Mouse (Mus musculus): ENCODE measurements at regions not wholly inside any gene's neighbourhood (a gene's known extent, or its start where the extent isn't known, plus 50 kb on each side); places are given as distances from the start of the nearest gene placed in this dataset.

DNA sequence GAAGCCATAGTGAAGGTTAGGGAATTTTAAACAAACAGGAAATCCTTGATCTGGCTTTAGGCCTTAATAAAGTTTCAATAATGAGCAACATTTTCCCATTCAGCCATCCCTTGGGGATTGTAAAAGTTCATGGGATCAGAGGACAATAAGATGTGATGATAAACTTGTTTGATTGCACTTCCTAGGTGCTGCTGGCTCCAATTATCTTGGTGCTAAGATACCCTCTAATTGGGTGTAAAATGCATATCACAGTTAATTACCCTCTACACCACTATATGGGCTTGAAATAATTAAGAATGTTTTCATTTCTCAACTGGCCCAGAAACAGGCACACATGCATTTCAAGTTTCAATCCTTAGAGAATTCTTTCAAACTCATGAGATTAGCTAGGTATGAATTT is 55.4 kb upstream of the Flrt2 start:
- Histone ChIP-seq H3K27me3 (ENCODE audit: insufficient read depth, low read length) (no peaks in the 10 kb centered on the region), H3K36me3 (ENCODE audit: insufficient read depth) (no peaks in the 10 kb centered on the region), H3K4me3 (ENCODE audit: low read depth, low read length) (no peak overlapping the region), H3K9ac (no peak overlapping the region), H3K4me1 (ENCODE audit: insufficient read depth) (no peaks in the 10 kb centered on the region), H3K4me2 (ENCODE audit: low read depth) (no peak overlapping the region), H3K27ac (ENCODE audit: low read depth, low read length) (no peak overlapping the region), H3K9me3 (ENCODE audit: low read length) (no peaks in the 10 kb centered on the region)
- no peak for ATAC-seq
- DNase-seq, result no peak
- TF ChIP-seq CTCF (IDR thresholded peaks at IDR 0.05; ENCODE audit: low read depth), result no peak

DNA sequence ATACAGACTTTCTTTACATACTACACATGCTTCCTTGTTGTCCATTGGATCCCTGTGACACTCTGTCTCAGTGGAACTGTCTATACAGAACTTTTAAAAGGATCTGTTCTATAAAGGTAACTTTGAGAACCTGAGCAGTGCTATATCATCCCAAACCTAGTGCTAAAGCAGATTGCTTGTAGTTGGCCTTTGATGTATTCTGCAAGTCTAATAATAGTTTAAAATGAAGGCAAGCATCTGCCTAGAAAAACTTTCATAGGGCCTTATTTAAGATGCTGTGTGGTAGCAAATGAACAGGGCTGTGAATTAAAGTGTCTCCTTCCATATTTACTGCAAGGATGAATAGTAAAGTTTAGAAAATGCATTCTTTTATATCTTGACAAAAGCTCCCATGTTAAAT is 52.1 kb upstream of the Flrt2 start:
- no peak for ATAC-seq
- H3K4me2 ChIP-seq (ENCODE audit: low read depth), result no peak overlapping the region

DNA sequence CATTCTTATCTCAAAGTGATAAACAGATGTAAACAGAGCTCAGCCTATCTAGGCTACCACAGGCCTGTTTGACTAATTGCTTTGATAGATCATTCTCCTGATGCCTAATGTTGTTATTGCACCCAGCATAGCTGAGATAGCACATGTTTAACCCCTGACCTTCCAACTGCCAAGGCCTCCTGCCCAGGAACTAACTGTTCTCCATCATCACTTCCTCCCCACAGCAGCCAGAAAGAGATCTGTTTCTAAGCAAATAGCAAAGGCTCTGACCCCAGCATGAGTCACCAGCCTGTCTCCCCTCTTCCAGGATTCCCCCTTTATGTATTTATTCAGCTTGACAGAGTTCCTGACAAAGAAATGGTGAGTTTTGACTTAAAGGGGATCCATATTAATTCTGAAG is 50.4 kb upstream of the Flrt2 start:
- no peaks in the 10 kb centered on the region for H3K36me3 ChIP-seq (ENCODE audit: insufficient read depth)
- no peak overlapping the region for H3K9ac ChIP-seq
- ATAC-seq (no peak), DNase-seq (no peak)
- H3K27me3 ChIP-seq (ENCODE audit: insufficient read depth, low read length), result no peaks in the 10 kb centered on the region
- TF ChIP-seq CTCF (IDR thresholded peaks at IDR 0.05; ENCODE audit: low read depth), result no peak
- H3K4me3 ChIP-seq (ENCODE audit: low read depth, low read length), result no peak overlapping the region
- no peaks in the 10 kb centered on the region for H3K9me3 ChIP-seq (ENCODE audit: low read length)
- H3K4me1 ChIP-seq (ENCODE audit: insufficient read depth), result no peaks in the 10 kb centered on the region
- H3K27ac ChIP-seq (ENCODE audit: low read depth, low read length), result no peak overlapping the region
- H3K4me2 ChIP-seq (ENCODE audit: low read depth), result no peak overlapping the region

More for the DNA sequence above, 52.1 kb upstream of the Flrt2 start:
- DNase-seq, result no peak
- no peak overlapping the region for H3K9ac ChIP-seq
- no peak for TF ChIP-seq CTCF (IDR thresholded peaks at IDR 0.05; ENCODE audit: low read depth)
- H3K36me3 ChIP-seq (ENCODE audit: insufficient read depth), result no peaks in the 10 kb centered on the region
- no peak overlapping the region for H3K27ac ChIP-seq (ENCODE audit: low read depth, low read length)
- H3K4me3 ChIP-seq (ENCODE audit: low read depth, low read length), result no peak overlapping the region
- H3K9me3 ChIP-seq (ENCODE audit: low read length), result no peaks in the 10 kb centered on the region
- no peaks in the 10 kb centered on the region for H3K27me3 ChIP-seq (ENCODE audit: insufficient read depth, low read length)
- H3K4me1 ChIP-seq (ENCODE audit: insufficient read depth), result no peaks in the 10 kb centered on the region
